Mouse (Mus musculus) kidney, postnatal 0 days (tissue): Measurements from ENCODE around the gene Inmt. TPM values are rescaled to one million over a fixed set of nuclear protein-coding genes. Genes with fewer than 3 reads are reported as not detected.

Experiments
- ATAC-seq: fragments of 200-750 bp; cut with Nextera tagmentation; replicated peaks from 2 replicates; pipeline ENCODE4 v1.8.0; 2017; ENCODE audit warnings: low read depth, moderate number of reproducible peaks, moderate TSS enrichment, moderate library complexity; ENCODE audit not compliant: low FRiP score
- DNase-seq: peaks from one replicate; pipeline ENCODE4 v3.0.0-alpha.2; 2016; ENCODE audit warnings: low spot score
- H3K27ac ChIP-seq: fragments of 300-500 bp; sonication (generic); 2 replicates; pipeline ENCODE4 v1.5.1; 2014; ENCODE audit warnings: mild to moderate bottlenecking
- H3K27me3 ChIP-seq: fragments of 300-500 bp; sonication (generic); 2 replicates; pipeline ENCODE4 v1.6.1; 2014; ENCODE audit warnings: low read length, mixed read lengths; ENCODE audit not compliant: insufficient read depth
- H3K36me3 ChIP-seq: fragments of 300-500 bp; sonication (generic); 2 replicates; pipeline ENCODE4 v1.6.1; 2014; ENCODE audit warnings: low read length, mixed read lengths; ENCODE audit not compliant: insufficient read depth
- H3K4me1 ChIP-seq: fragments of 300-500 bp; sonication (generic); replicated peaks from 2 replicates; pipeline ENCODE4 v1.6.1; 2014; ENCODE audit warnings: antibody characterized with exemption, low read length, mixed read lengths; ENCODE audit not compliant: insufficient read depth
- H3K4me2 ChIP-seq: fragments of 300-500 bp; sonication (generic); 2 replicates; pipeline ENCODE4 v1.6.1; 2014; ENCODE audit warnings: mild to moderate bottlenecking, low read length, moderate library complexity, mixed read lengths
- H3K4me3 ChIP-seq: fragments of 300-500 bp; sonication (generic); replicated peaks from 2 replicates; pipeline ENCODE4 v1.5.1; 2014; ENCODE audit warnings: low read depth, low read length
- H3K9ac ChIP-seq: fragments of 300-500 bp; sonication (generic); 2 replicates; pipeline ENCODE4 v1.6.1; 2014; ENCODE audit warnings: low read depth, low read length
- H3K9me3 ChIP-seq: fragments of 300-500 bp; sonication (generic); replicated peaks from 2 replicates; pipeline ENCODE4 v1.6.1; 2016; ENCODE audit warnings: low read length, inconsistent platforms, mixed read lengths
- CTCF ChIP-seq: IDR thresholded peaks from 2 replicates; pipeline ENCODE4 v1.5.1; 2016; ENCODE audit warnings: antibody characterized with exemption, low read depth, mild to moderate bottlenecking, moderate library complexity
- WGBS: fragments of 180-500 bp; shearing (Covaris S2); extraction: QIAGEN DNeasy Blood & Tissue Kit; methylation state at CpG from one replicate; pipeline ENCODE4 v1.1.7; 2014; 5-methylcytosine and 5-hydroxymethylcytosine counted together
- polyA plus RNA-seq: library from polyadenylated mRNA; unstranded; fragments of >200 nt; fragmentation: Nextera tagmentation; extraction: Ambion mirVana; gene quantifications from 2 replicates; pipeline ENCODE4 v1.2.1, GENCODE M21; 2015

The Inmt gene
- polyA plus RNA-seq, 1 experiment from 2014 or later: 25.4 TPM

DNA sequence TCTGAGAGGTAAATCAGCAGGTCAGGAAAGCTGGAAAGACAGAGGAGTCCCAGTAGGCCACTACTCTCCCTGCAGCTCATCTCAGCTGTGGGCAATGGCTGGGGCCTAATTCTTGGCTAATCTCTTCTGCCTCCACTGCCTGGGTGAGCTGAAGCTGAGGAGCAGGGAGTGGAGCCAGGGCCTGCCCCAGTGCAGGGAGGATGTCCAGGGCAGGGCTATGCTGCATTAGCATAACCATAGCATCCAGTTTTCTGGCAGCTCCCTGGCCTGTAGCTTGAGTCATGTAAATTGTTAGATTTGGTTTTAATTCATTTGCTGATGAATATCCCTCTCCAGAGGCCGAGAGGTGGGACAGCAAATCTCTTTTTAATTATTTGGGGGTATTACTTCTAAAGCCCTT lies 15.6 kb downstream of the Inmt start:
- WGBS: 60% methylated on average over 1 of the region's 1 CpGs
- ATAC-seq: no peak

DNA sequence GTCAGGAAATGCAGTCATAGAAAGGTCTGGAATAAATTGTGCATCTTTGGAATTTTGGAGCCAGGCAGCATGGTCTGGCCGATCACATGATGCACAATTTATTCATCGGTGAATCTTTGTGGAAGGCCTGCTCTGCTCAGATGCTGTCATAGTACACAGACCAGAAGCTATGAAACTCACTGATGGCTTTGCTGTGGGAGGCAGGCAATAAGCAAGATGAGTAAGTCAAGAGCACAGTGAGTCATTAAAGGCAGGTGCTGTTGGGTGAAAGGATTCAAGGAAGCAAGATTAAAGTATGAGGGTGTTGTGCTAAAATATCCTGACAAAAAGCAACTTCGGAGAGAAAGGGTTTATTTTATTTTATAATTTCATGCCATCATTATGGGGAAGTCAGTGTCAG lies 22.6 kb downstream of the Inmt start:
- no peaks in the 10 kb centered on the region for H3K36me3 ChIP-seq

More for the DNA sequence above, 15.6 kb downstream of the Inmt start:
- H3K4me3 ChIP-seq: no peak overlapping the region
- no peaks in the 10 kb centered on the region for H3K36me3 ChIP-seq
- H3K27ac ChIP-seq: no peak overlapping the region
- H3K9ac ChIP-seq: no peak overlapping the region
- no peak overlapping the region for H3K4me2 ChIP-seq
- H3K27me3 ChIP-seq: no peaks in the 10 kb centered on the region
- no peak for DNase-seq
- no peak for TF ChIP-seq CTCF
- no peaks in the 10 kb centered on the region for H3K4me1 ChIP-seq
- H3K9me3 ChIP-seq: no peaks in the 10 kb centered on the region

DNA sequence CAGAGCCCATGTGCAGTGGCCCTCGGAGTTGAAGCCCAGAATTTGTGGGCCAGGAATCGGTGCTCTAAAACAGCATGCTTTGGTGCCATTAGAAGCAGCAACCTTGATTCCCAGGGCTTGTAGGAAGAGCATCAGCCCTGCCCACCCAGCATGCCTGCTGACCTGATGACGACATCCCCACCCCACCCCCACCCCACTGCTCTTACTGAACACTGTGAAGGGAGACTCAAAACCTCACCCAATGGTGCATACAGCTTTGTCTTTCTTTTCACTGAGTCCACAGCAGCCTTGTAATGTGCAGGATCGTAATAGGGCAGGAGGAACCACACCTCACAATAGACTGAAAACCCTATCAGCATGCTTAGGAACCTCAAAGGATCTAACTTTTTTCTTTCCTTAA lies 28.7 kb downstream of the Inmt start:
- no peaks in the 10 kb centered on the region for H3K9me3 ChIP-seq
- H3K36me3 ChIP-seq: no peaks in the 10 kb centered on the region
- no peak for ATAC-seq
- no peaks in the 10 kb centered on the region for H3K27me3 ChIP-seq
- H3K9ac ChIP-seq: no peak overlapping the region
- H3K4me2 ChIP-seq: no peak overlapping the region
- H3K4me3 ChIP-seq: no peak overlapping the region
- 49% methylated on average over 4 of the region's 4 CpGs for WGBS
- H3K27ac ChIP-seq: no peak overlapping the region
- TF ChIP-seq CTCF: no peak
- DNase-seq: no peak
- no peaks in the 10 kb centered on the region for H3K4me1 ChIP-seq

More for the DNA sequence above, 22.6 kb downstream of the Inmt start:
- Histone ChIP-seq H3K4me3 (no peak overlapping the region), H3K27me3 (no peaks in the 10 kb centered on the region), H3K27ac (no peak overlapping the region), H3K9ac (no peak overlapping the region), H3K4me1 (no peaks in the 10 kb centered on the region), H3K4me2 (no peak overlapping the region), H3K9me3 (no peaks in the 10 kb centered on the region)
- WGBS: 92% methylated on average over 3 of the region's 3 CpGs
- DNase-seq: no peak
- no peak for TF ChIP-seq CTCF
- no peak for ATAC-seq

- H3K4me2 ChIP-seq: no peak overlapping the region
- H3K27me3 ChIP-seq: no peaks in the 10 kb centered on the region
- H3K9me3 ChIP-seq: no peaks in the 10 kb centered on the region
- no peak overlapping the region for H3K4me3 ChIP-seq
- H3K27ac ChIP-seq: no peak overlapping the region
- ATAC-seq (no peak; the same call in 1 of the 2 replicates), DNase-seq (peak; percentile 43)
- H3K9ac ChIP-seq: no peak overlapping the region
- 49% methylated on average over 5 of the region's 5 CpGs for WGBS
- H3K4me1 ChIP-seq: no peaks in the 10 kb centered on the region
- H3K36me3 ChIP-seq: no peaks in the 10 kb centered on the region
- no peak for TF ChIP-seq CTCF
Observed at GRCm38 (mm10) chr6:55145285-55145684, 29.6 kb downstream of the Inmt start.

DNA sequence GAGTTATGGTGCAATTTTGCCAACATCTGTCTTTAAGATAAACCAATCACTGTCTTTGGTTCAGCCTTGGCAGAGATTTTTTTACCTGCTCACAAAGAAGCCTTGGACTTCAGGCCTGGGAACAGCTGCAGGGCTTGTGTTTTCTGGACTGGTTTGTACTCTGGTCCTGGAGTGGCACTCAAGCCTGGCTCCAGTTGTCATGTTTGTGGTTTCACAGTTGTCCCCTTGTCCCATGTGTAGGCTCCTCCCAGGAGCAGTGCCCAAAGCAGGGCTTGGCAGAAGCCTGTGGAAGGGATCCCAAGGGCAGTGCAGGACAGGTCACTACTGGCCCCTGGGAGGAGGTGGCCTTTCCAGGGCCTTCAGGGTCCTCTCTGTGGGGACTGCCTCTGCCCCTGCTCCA lies 36.5 kb downstream of the Inmt start:
- no peak overlapping the region for H3K27ac ChIP-seq
- no peak overlapping the region for H3K4me2 ChIP-seq
- ATAC-seq (no peak), DNase-seq (no peak)
- no peaks in the 10 kb centered on the region for H3K36me3 ChIP-seq
- no peak overlapping the region for H3K9ac ChIP-seq
- H3K4me3 ChIP-seq: no peak overlapping the region
- no peaks in the 10 kb centered on the region for H3K4me1 ChIP-seq
- H3K9me3 ChIP-seq: no peaks in the 10 kb centered on the region
- H3K27me3 ChIP-seq: no peaks in the 10 kb centered on the region
- TF ChIP-seq CTCF: no peak

- H3K27me3 ChIP-seq: no peaks in the 10 kb centered on the region
- TF ChIP-seq CTCF: no peak
- no peak overlapping the region for H3K4me3 ChIP-seq
- H3K27ac ChIP-seq: no peak overlapping the region
- H3K4me1 ChIP-seq: no peaks in the 10 kb centered on the region
- DNase-seq (peak; percentile 35), ATAC-seq (no peak)
- no peaks in the 10 kb centered on the region for H3K9me3 ChIP-seq
- H3K36me3 ChIP-seq: no peaks in the 10 kb centered on the region
- no peak overlapping the region for H3K9ac ChIP-seq
- 88% methylated on average over 1 of the region's 1 CpGs for WGBS
- H3K4me2 ChIP-seq: no peak overlapping the region
Observed at GRCm38 (mm10) chr6:55133425-55133824, 41.4 kb downstream of the Inmt start.

DNA sequence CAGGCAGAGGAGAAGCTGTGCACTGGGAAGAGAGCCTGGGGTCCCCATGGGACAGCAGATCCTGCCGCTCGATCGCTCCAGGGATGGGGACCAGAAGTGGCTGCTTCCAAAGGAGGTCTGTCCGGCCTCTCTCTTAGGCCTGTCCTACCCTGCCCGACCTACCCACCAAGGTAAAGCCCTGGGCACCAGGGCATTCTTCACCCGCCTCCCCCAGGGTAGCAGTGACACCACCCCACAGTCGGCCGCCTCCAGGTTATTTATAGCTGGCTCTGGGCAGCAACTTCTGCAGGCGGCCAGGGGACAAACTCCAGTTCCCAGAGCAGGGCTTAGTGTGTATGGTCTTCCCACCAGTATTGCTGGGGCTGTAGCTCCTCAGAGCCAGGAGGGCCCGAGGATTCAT lies 42.0 kb downstream of the Inmt start, which contains the start of gene Crhr2:
Gene Crhr2, minus strand, starts transcription at position 223 of the 400 bp plus-strand sequence.
- WGBS: 65% methylated on average over 10 of the region's 10 CpGs
- Histone ChIP-seq H3K9ac (no peak within 1 kb of the TSS), H3K9me3 (no peaks in the 10 kb centered on the region), H3K4me3 (no peak within 1 kb of the TSS), H3K27me3 (no peaks in the 10 kb centered on the region), H3K27ac (no peak within 1 kb of the TSS), H3K4me2 (no peak within 1 kb of the TSS), H3K4me1 (no peaks in the 10 kb centered on the region), H3K36me3 (no peaks in the 10 kb centered on the region)
- ATAC-seq (no peak), DNase-seq (no peak)
- TF ChIP-seq CTCF: no peak
